Mouse (Mus musculus) left cerebral cortex, postnatal 10 days (tissue): ENCODE measurements at regions not wholly inside any gene's neighbourhood (a gene's known extent, or its start where the extent isn't known, plus 50 kb on each side); places are given as distances from the start of the nearest gene placed in this dataset.

Experiments used
- DNase-seq, 2 experiments: peaks; one replicate each; pipeline ENCODE4 v3.0.0; 2021 to 2022; ENCODE audit warnings: low spot score in 2 of 2, mixed read lengths in 1 of 2; ENCODE audit errors: extremely low spot score in 1 of 2
- intact Hi-C: fragments of 180-260 bp; cut with DNase I; formaldehyde crosslinking; loops from one replicate; pipeline ENCODE4 v1.15.1; 2025

DNA sequence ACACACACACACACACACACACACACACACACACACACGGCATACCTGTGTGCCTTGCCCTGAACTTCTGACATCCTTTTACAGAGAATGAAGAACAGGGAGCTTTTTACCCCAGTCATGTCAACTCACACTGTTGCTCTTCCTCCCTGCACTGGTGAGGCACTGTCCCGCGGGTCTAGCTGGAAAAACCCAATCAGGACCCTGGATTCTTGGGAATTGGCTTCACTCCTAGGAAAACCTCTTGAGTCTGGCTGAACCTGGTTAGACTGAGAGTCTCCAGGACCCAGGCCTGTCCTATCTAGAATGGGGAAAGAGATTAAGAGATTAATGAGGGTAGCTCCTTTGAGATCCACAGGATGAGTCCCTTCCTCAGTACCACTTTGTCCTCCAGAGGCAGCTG, 54.5 kb upstream of the Spred2 start:
- intact Hi-C loops, result no loop called here
- no peak for DNase-seq

DNA sequence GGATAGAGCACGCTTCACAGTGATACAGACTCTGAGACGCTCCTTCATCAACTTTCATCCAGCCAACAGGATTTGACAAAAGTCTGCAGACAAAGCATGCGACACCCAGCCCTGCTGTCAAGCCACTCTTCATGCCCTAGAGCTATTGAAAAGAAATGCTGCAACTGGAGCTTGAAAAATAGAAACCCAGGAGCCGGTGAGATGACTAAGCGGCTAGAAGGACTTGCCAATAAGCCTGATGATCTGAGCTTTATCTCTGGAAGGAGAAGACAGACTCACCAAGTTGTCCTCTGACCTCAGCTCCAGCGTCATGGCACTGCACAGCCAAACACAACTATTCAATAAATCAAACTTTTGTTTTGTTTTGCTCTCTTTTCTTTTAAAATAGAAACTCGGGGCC, 54.0 kb upstream of the Spred2 start:
- intact Hi-C loops, result no loop called here
- no peak for DNase-seq

DNA sequence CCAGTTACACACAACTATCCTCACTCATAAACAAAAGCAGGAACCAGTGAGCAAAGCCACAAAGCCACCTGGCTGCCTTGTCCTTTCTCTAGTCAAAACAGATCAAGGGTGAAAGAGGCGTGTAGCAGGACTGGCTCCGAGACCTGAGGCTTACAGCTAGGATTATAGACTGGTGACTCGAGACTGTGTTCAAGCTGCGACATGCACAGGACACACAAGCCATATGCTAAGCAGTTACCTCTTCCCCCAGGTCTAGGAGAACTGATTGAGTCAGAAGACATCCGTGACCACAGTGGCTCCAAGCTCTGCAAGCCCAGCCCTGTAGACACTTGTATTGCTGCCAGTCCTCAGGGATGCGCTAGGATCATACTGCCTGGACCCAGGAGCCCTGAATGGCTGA, 50.4 kb upstream of the Spred2 start:
- intact Hi-C loops, result no loop called here

More for the DNA sequence above, 50.4 kb upstream of the Spred2 start:
- DNase-seq, result no peak
